Mouse (Mus musculus): ENCODE results near the gene B4galt5. TPM values are rescaled to one million over a fixed set of nuclear protein-coding genes. Genes with fewer than 3 reads are reported as not detected.

B4galt5 gene
- polyA plus RNA-seq, 1 experiment from 2014 or later: 58.7 TPM

- ChIA-PET POLR2A (no interaction called here), CTCF (no interaction called here)
- TF ChIP-seq CTCF (IDR thresholded peaks at IDR 0.05): no peak
- H3K27me3 ChIP-seq: no peaks in the 10 kb centered on the region
- ATAC-seq (no peak), DNase-seq (ENCODE audit: low read depth, low spot score) (no peak)
- in situ Hi-C loops (cut with MboI; ENCODE audit: low pct_unique_long_range_greater_than_20kb): no loop called here
These were observed 28.7 kb upstream of the B4galt5 start for GRCm38 (mm10) chr2:167377697-167378096.

- ATAC-seq (no peak), DNase-seq (ENCODE audit: low read depth, low spot score) (no peak)
- H3K27me3 ChIP-seq: no peaks in the 10 kb centered on the region
- ChIA-PET POLR2A (interaction anchor here (0.6 to 1.1 kb wide), 2 partner anchors 22 to 65 kb away, joined by 3 read pairs; no protein-coding TSS in a partner anchor), CTCF (no interaction called here)
- TF ChIP-seq CTCF (IDR thresholded peaks at IDR 0.05): no peak
- in situ Hi-C loops (cut with MboI; ENCODE audit: low pct_unique_long_range_greater_than_20kb): no loop called here
These were observed 27.2 kb upstream of the B4galt5 start for GRCm38 (mm10) chr2:167376160-167376564.

GRCm38 (mm10) chr2:167375688-167376087 is 26.7 kb upstream of the B4galt5 start:
- ChIA-PET POLR2A (interaction anchor here (0.6 kb wide), 1 partner anchor 22 kb away, joined by 3 read pairs; no protein-coding TSS in a partner anchor), CTCF (no interaction called here)
- no peaks in the 10 kb centered on the region for H3K27me3 ChIP-seq
- no peak for TF ChIP-seq CTCF (IDR thresholded peaks at IDR 0.05)
- no peak for DNase-seq (ENCODE audit: low read depth, low spot score)
- no peak for ATAC-seq
- in situ Hi-C loops (cut with MboI; ENCODE audit: low pct_unique_long_range_greater_than_20kb): no loop called here

GRCm38 (mm10) chr2:167375135-167375534 is 26.2 kb upstream of the B4galt5 start:
- CTCF ChIA-PET: no interaction called here
- TF ChIP-seq CTCF (IDR thresholded peaks at IDR 0.05): no peak
- ATAC-seq: no peak
- POLR2A ChIA-PET: no interaction called here
- H3K27me3 ChIP-seq: no peaks in the 10 kb centered on the region
- DNase-seq (ENCODE audit: low read depth, low spot score): no peak
- in situ Hi-C loops (cut with MboI; ENCODE audit: low pct_unique_long_range_greater_than_20kb): no loop called here

- POLR2A ChIA-PET: no interaction called here
- in situ Hi-C loops (cut with MboI; ENCODE audit: low pct_unique_long_range_greater_than_20kb): no loop called here
- TF ChIP-seq CTCF (IDR thresholded peaks at IDR 0.05): no peak
- H3K27me3 ChIP-seq: no peaks in the 10 kb centered on the region
- CTCF ChIA-PET: no interaction called here
- DNase-seq (ENCODE audit: low read depth, low spot score) (no peak), ATAC-seq (no peak)
These were observed 25.3 kb upstream of the B4galt5 start for GRCm38 (mm10) chr2:167374191-167374805.

- ChIA-PET POLR2A (no interaction called here), CTCF (no interaction called here)
- no peaks in the 10 kb centered on the region for H3K27me3 ChIP-seq
- TF ChIP-seq CTCF (IDR thresholded peaks at IDR 0.05): no peak
- in situ Hi-C loops (cut with MboI; ENCODE audit: low pct_unique_long_range_greater_than_20kb): no loop called here
- ATAC-seq (no peak), DNase-seq (ENCODE audit: low read depth, low spot score) (no peak)
These were observed 24.3 kb upstream of the B4galt5 start for GRCm38 (mm10) chr2:167373266-167373665.

- in situ Hi-C loops (cut with MboI; ENCODE audit: low pct_unique_long_range_greater_than_20kb): no loop called here
- DNase-seq (ENCODE audit: low read depth, low spot score) (no peak), ATAC-seq (no peak)
- H3K27me3 ChIP-seq: no peaks in the 10 kb centered on the region
- POLR2A ChIA-PET: no interaction called here
- CTCF ChIA-PET: no interaction called here
- no peak for TF ChIP-seq CTCF (IDR thresholded peaks at IDR 0.05)
These were observed 22.5 kb upstream of the B4galt5 start for GRCm38 (mm10) chr2:167371506-167371905.

- POLR2A ChIA-PET: no interaction called here
- in situ Hi-C loops (cut with MboI; ENCODE audit: low pct_unique_long_range_greater_than_20kb): no loop called here
- no peak for ATAC-seq
- H3K27me3 ChIP-seq: no peaks in the 10 kb centered on the region
- no peak for DNase-seq (ENCODE audit: low read depth, low spot score)
- CTCF ChIA-PET: interaction anchor here (1.7 kb wide), 1 partner anchor 11 kb away, joined by 3 read pairs; no protein-coding TSS in a partner anchor
- TF ChIP-seq CTCF (IDR thresholded peaks at IDR 0.05): no peak
These were observed 19.3 kb upstream of the B4galt5 start for GRCm38 (mm10) chr2:167368328-167368727.

- POLR2A ChIA-PET: no interaction called here
- H3K27me3 ChIP-seq: no peaks in the 10 kb centered on the region
- DNase-seq (ENCODE audit: low read depth, low spot score) (no peak), ATAC-seq (no peak)
- TF ChIP-seq CTCF (IDR thresholded peaks at IDR 0.05): no peak
- CTCF ChIA-PET: no interaction called here
- in situ Hi-C loops (cut with MboI; ENCODE audit: low pct_unique_long_range_greater_than_20kb): no loop called here
These were observed 18.8 kb upstream of the B4galt5 start for GRCm38 (mm10) chr2:167367777-167368281.

GRCm38 (mm10) chr2:167367325-167367724 is 18.3 kb upstream of the B4galt5 start:
- in situ Hi-C loops (cut with MboI; ENCODE audit: low pct_unique_long_range_greater_than_20kb): no loop called here
- CTCF ChIA-PET: no interaction called here

GRCm38 (mm10) chr2:167365063-167365462 is 16.1 kb upstream of the B4galt5 start:
- no peak for TF ChIP-seq CTCF (IDR thresholded peaks at IDR 0.05)
- H3K27me3 ChIP-seq: no peaks in the 10 kb centered on the region
- DNase-seq (ENCODE audit: low read depth, low spot score) (no peak), ATAC-seq (no peak)
- in situ Hi-C loops (cut with MboI; ENCODE audit: low pct_unique_long_range_greater_than_20kb): no loop called here
- ChIA-PET POLR2A (no interaction called here), CTCF (interaction anchor here (1.4 kb wide), 1 partner anchor 10 kb away, joined by 4 read pairs; no protein-coding TSS in a partner anchor)

More at GRCm38 (mm10) chr2:167367325-167367724, 18.3 kb upstream of the B4galt5 start:
- POLR2A ChIA-PET: interaction anchor here (0.6 kb wide), 1 partner anchor 666 kb away, joined by 3 read pairs; no protein-coding TSS in a partner anchor
- no peak for ATAC-seq
- no peak for DNase-seq (ENCODE audit: low read depth, low spot score)
- TF ChIP-seq CTCF (IDR thresholded peaks at IDR 0.05): no peak
- H3K27me3 ChIP-seq: no peaks in the 10 kb centered on the region
